Mouse (Mus musculus) spleen, embryonic (tissue): ENCODE data around the gene Vmn1r198.
"Not testable (repeated sequence)": the region's sequence is repeated elsewhere in the genome, so short reads cannot be mapped to it uniquely, and the experiment has no call there.

Source experiments
- CTCF ChIA-PET: fragments of 350-600 bp; sonication (Branson Sonifier 250); formaldehyde crosslinking; loops from one replicate; lab custom pipeline; 2022; lab: Charles Lee

Vmn1r198 gene

DNA sequence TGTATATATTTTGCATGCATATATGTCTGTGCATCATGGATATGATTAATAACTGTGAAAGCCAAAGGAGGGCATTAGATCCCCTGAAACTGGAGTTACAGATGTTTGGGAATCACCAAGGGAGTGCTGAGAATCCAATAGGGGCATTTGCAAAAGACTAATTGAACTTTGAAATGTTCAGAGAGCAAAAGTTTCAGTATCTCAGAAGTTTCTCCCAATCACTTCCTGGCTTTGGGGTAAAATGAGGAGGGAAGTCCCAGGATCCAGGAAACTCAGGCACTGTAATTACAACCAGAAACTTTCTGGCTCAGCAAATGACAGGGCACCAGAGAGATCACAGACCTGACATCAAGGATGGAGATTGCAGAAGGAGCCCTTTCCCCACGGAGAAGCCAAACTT is at the start of gene Vmn1r198:
TSS of gene Vmn1r198 (plus strand) at position 301 of the 400 bp plus-strand sequence.
- CTCF ChIA-PET, result no interaction called here

DNA sequence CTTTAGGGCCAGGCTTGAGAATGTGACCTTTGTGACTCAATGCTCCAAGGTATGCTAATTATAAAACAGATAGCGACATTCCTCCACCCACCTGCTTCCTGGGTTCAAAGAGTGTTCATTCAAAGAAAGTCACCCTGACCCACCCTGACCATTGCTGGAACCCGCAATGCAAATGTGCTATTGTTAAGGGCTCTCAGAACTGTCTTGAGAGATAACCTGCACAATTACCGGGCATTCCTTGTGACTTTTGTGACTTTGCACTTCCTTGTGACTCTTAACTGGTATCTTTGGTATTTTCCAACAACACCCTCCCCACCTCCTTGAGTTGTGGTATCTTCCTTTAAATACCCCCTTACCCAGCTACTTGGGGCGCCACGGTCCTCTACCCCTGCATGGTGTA is 42.1 kb upstream of the Vmn1r198 start:
- CTCF ChIA-PET, result not testable (repeated sequence)

DNA sequence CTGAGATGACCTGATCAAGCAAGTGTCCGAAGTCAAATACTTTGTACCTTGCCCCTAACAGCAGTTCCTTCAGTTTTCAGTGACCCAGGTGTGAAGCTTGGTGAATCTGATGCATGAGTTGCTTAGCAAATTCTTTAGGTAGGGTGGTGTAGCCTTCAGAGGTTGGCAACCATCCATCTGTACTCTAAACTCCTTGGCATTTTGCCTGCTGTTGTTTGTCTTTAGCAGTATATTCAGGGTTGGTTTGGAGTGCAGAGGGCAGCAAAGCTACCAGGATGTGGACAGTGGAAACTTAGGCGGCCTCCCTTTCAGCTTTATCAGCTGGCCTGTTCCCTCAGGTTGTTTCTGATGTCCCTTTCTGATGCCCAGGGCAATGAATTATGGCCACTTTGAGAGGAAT is 34.8 kb upstream of the Vmn1r198 start:
- CTCF ChIA-PET, result no interaction called here

DNA sequence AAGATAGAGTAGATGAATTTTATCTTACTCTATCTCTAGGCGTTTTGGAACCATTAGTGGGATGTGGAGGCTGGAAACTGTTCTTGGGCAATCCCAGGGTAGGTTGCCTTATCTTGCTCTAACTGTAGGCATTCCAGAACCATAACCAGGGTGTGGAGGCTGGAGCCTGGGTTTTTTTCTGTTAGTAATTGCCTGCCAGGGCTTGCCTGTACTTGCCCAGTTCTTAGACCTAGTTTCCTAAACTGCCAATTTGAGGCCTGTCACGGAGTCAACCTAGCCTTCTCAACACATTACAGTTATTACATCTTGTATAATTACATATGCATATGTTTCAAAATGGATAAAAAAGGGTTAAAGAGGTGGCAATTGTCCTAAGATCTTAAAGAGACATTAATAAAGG is 32.8 kb upstream of the Vmn1r198 start:
- CTCF ChIA-PET, result no interaction called here

DNA sequence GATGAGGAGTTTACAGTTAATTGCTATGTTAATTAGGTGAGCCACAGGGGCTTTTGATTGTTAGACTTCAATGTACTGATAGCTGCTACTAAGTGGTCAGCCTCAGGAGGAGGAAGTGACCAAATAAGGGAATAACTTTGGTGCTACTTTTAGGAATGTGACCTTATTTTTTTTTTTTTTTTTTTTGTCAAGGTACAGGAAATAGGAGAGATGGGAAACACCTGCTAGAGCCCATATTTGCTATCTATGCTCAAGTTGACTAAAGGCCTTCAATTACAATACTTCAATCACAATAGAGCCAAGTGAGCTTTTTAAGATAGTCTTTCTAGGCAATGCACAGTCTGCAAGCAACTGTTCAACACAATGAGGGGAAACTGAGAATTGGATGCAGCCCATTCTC is 30.1 kb upstream of the Vmn1r198 start:
- CTCF ChIA-PET, result no interaction called here

DNA sequence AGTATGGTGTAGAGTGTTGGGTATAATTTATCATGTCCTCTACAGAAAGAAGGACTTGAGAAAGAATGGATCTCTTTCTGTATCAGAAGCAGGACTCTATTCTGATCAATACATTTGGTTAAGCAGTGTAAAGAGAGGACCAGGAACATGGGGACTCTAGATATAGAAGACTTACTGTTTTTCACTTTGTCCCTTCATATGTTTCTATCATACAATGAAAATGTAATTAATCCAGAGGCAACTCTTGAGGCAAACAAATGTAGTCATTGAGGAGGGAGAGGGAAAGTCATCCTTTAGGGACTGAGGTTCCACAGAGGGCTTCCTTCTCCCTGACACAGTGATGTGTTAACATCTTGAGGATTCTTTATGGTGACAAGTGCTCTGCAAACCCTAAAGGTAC is 25.9 kb upstream of the Vmn1r198 start, which contains the start of gene Vmn1r197:
TSS of gene Vmn1r197 (plus strand) at position 301 of the 400 bp plus-strand sequence.
- CTCF ChIA-PET, result no interaction called here

DNA sequence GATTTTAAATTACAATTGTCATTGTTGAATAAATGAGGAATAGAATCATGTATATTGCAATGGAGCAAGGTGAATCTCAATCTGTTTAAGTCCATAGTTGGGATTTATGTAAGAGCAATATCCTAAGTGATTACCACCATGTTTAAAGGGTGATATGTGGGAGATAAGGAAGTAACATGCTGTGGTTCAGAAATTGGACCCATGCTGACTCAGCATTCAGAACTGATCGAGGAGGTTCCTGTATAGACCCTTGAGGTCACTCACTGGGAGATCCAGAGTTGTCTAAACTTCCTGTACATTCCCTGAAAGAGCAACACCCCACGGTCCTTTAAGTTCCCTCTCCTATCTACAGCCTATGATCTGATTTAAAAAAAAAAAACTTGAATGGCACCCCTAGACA is 16.9 kb upstream of the Vmn1r198 start:
- CTCF ChIA-PET, result no interaction called here

DNA sequence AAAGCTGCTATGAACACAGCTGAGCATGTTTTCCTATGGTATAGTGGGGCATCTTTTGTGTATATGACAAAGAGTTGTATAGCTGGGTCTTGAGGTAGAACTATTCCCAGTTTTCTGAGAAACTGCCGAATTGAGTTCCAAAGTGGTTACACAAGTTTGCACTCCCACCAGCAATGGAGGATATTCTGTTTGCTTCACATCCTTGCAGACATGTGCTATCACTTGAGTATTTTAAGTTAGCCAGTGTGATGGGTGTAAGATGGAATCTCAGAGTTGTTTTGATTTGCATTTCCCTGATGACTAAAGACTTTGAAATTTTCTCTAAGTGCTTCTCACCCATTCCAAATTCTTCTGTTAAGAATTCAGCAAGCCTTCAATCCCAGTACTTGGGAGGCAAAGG is 14.6 kb upstream of the Vmn1r198 start:
- CTCF ChIA-PET, result no interaction called here

DNA sequence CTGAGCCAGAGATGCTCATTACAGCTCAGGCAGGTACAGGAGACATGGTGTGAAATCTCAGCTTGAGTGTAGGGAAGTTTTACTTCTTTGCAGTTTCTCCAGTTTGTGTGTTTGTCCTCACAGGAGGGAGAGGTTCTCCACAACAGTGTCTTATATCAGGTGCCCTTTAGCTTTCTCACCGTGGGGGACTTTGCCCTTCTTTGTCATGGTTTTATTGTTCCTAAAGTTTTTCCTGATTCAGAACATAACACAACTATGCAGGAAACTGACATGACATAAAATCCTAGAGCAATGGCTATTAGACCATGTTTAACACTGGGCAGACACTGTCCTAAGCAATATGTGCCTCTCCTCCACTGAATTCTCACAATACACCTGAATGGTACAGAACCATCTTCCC is 649 bp downstream of the Vmn1r198 start:
- CTCF ChIA-PET, result no interaction called here

GRCm38 (mm10) chr13:22379518-22379917 is 29.4 kb downstream of the Vmn1r198 start, which contains the start of gene Vmn1r199:
Vmn1r199 (plus strand) TSS chr13:22379818.
- CTCF ChIA-PET, result no interaction called here

DNA sequence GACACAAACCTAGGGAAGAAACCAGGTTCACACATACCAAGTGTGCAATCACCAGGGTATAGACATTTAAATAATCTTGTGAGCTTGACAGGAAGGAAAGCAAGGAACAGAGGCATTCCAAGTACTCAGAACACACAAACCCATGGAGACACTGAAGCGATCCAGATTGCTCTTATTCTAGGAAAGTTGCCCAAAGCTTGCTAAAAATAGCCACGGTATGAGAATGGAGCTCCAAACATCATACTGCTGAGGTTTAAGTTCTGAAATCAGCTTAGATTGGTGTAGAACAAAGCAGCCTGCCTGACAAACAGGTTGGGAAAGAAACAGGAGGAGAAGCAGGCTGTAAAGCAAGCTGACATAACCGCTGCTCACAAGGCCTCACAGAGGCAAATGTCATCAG is 31.0 kb downstream of the Vmn1r198 start:
- CTCF ChIA-PET, result not testable (repeated sequence)

GRCm38 (mm10) chr13:22383401-22383800 is 33.2 kb downstream of the Vmn1r198 start:
- CTCF ChIA-PET, result no interaction called here

DNA sequence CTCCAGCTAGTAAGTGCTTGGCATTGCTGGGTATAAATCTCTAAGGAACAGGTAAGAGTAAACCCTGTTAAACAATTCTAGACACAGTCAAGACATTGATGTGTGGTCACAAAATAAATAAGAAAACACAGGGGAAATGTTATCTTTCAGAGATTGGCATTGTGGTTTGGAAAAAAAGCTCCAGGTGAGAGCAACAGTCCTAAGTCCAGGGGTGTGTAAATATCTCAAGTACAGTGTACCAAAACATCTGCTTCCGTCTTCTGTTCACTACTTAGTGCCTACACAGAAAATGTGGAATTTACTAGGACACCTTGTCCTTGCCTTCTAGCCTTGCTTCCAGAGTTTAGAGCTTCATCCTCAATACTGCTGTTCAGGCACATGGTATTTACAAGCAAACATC is 36.9 kb downstream of the Vmn1r198 start:
- CTCF ChIA-PET, result no interaction called here

DNA sequence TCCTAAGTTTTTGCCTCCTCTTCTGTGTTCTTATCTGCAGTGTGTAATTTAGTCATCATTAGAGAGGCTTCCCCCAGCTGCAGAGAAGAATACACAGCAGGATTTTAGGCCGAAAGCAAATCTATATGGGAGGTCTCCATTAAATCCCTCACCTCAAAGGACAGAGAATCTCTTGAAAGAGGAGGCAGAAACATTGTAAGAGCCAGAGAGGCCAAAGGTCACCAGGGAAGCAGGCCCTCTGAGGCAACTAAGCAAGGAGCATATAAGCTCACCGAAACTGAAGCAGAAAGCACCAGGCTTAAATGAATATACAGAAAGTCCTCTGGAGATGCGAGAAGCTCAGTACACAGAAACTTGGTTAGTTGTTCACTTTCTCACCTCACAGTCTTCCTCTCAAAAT is 39.9 kb downstream of the Vmn1r198 start, which contains the start of gene Vmn1r200:
TSS of gene Vmn1r200 (plus strand) at position 301 of the 400 bp plus-strand sequence.
- CTCF ChIA-PET, result no interaction called here

GRCm38 (mm10) chr13:22402978-22403377 is 52.8 kb downstream of the Vmn1r198 start:
- CTCF ChIA-PET, result no interaction called here
